Mouse (Mus musculus) liver, embryonic 14.5 days (tissue): Measurements from ENCODE around the gene Sdk2. TPM values are rescaled to one million over a fixed set of nuclear protein-coding genes. Genes with fewer than 3 reads are reported as not detected.

Source experiments
- ATAC-seq: fragments of 200-750 bp; cut with Nextera tagmentation; 2 replicates; pipeline ENCODE4 v1.8.0; 2017; ENCODE audit warnings: moderate number of reproducible peaks, mild to moderate bottlenecking, moderate library complexity; ENCODE audit not compliant: insufficient read depth
- DNase-seq, 3 experiments: peaks; one replicate each; pipeline ENCODE4 v3.0.0-alpha.2; 2012 to 2013; ENCODE audit warnings: low read depth in 3 of 3, low spot score in 3 of 3
- H3K27ac ChIP-seq: fragments of 300-500 bp; sonication (generic); 2 replicates; pipeline ENCODE4 v1.5.1; 2014; ENCODE audit warnings: moderate library complexity, mild to moderate bottlenecking, control low read depth, inconsistent platforms
- H3K27me3 ChIP-seq: fragments of 300-500 bp; sonication (generic); 2 replicates; pipeline ENCODE4 v1.6.1; 2014; ENCODE audit warnings: mild to moderate bottlenecking, low read length, moderate library complexity; ENCODE audit not compliant: control insufficient read depth, insufficient read depth
- H3K36me3 ChIP-seq: fragments of 300-500 bp; sonication (generic); replicated peaks from 2 replicates; pipeline ENCODE4 v1.6.1; 2014; ENCODE audit warnings: low read depth; ENCODE audit not compliant: control insufficient read depth, insufficient read depth
- H3K4me1 ChIP-seq, 2 experiments: fragments of 200-500 bp in 1 of 2; fragments of 300-500 bp in 1 of 2; sonication (generic) in 1 of 2; replicated peaks; 2 replicates each; pipeline ENCODE4 v1.6.1; 2012 to 2014; ENCODE audit warnings: antibody characterized with exemption in 1 of 2, inconsistent platforms in 1 of 2, low read length in 1 of 2; ENCODE audit not compliant: control insufficient read depth in 2 of 2, insufficient read depth in 2 of 2
- H3K4me2 ChIP-seq: fragments of 300-500 bp; sonication (generic); 2 replicates; pipeline ENCODE4 v1.6.1; 2014; ENCODE audit warnings: low read depth, mild to moderate bottlenecking, control low read depth, moderate library complexity
- H3K4me3 ChIP-seq, 2 experiments: fragments of 200-500 bp in 1 of 2; fragments of 300-500 bp in 1 of 2; sonication (generic) in 1 of 2; 2 replicates each; pipeline ENCODE4 v1.5.1; 2012 to 2014; ENCODE audit warnings: low read depth in 2 of 2, low read length in 2 of 2, mild to moderate bottlenecking in 2 of 2, control low read depth in 1 of 2, inconsistent platforms in 1 of 2, moderate library complexity in 1 of 2; ENCODE audit not compliant: insufficient read depth in 1 of 2
- H3K9ac ChIP-seq: fragments of 300-500 bp; sonication (generic); replicated peaks from 2 replicates; pipeline ENCODE4 v1.6.1; 2014; ENCODE audit warnings: mild to moderate bottlenecking, control low read depth, moderate library complexity
- H3K9me3 ChIP-seq: fragments of 300-500 bp; sonication (generic); 2 replicates; pipeline ENCODE4 v1.6.1; 2016; ENCODE audit warnings: low read length, mixed read lengths; ENCODE audit not compliant: control insufficient read depth
- CTCF ChIP-seq: IDR thresholded peaks from 2 replicates; pipeline ENCODE4 v1.5.1; 2016; ENCODE audit warnings: antibody characterized with exemption, low read depth, control low read depth
- EP300 ChIP-seq: IDR thresholded peaks from 2 replicates; pipeline ENCODE4 v1.6.1; 2016; ENCODE audit warnings: antibody characterized with exemption, low read depth
- WGBS: fragments of 180-500 bp; shearing (Covaris S2); extraction: QIAGEN DNeasy Blood & Tissue Kit; methylation state at CpG from one replicate; pipeline ENCODE4 v1.1.7; 2014; ENCODE audit not compliant: insufficient replicate concordance; 5-methylcytosine and 5-hydroxymethylcytosine counted together
- polyA plus RNA-seq, 2 experiments: library from polyadenylated mRNA; depleted of rRNA in 1 of 2; stranded (reverse) in 1 of 2; unstranded in 1 of 2; fragments of >200 nt; fragmentation: Nextera tagmentation in 1 of 2; extraction: Ambion mirVana in 1 of 2; gene quantifications; 2 replicates each; pipeline versions ENCODE4 v1.2.1 to v1.2.3; 2012 to 2014

The Sdk2 gene
- polyA plus RNA-seq, 2 experiments, result 0.09 to 0.13 TPM

DNA sequence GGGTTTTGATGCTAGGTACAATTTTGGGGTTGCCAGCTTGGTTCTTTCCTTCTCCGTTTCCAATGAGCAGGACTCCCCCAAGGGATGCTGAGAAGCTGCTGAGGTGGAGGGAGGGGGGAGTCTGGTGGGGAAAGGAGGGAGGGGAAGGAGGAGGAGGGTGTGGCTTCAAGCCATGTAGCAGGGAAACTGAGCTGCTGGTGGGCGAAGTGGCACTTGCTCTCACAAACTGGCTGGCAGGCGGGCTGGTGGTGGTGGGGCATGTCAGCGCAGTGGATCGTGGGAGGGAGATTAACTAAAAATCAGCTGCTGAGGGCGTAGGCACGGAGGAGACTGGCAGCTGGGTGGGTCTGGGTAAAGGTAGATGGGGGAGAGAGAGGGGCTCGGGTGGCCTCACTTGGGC, 183.8 kb downstream of the Sdk2 start:
- H3K9me3 ChIP-seq, result no peaks in the 10 kb centered on the region
- no peak overlapping the region for H3K4me3 ChIP-seq
- DNase-seq, result no peak
- H3K27me3 ChIP-seq, result no peaks in the 10 kb centered on the region
- ATAC-seq, result no peak
- no peaks in the 10 kb centered on the region for H3K36me3 ChIP-seq
- H3K9ac ChIP-seq, result no peak overlapping the region
- H3K4me2 ChIP-seq, result no peak overlapping the region
- 57% methylated on average over 8 of the region's 8 CpGs for WGBS
- H3K27ac ChIP-seq, result no peak overlapping the region
- no peak for TF ChIP-seq EP300
- no peak for TF ChIP-seq CTCF
- H3K4me1 ChIP-seq, result no peaks in the 10 kb centered on the region

- H3K4me2 ChIP-seq, result no peak overlapping the region
- no peak overlapping the region for H3K9ac ChIP-seq
- TF ChIP-seq EP300, result no peak
- no peak for TF ChIP-seq CTCF
- H3K9me3 ChIP-seq, result no peaks in the 10 kb centered on the region
- H3K4me3 ChIP-seq, result no peak overlapping the region
- no peak for ATAC-seq
- no peaks in the 10 kb centered on the region for H3K27me3 ChIP-seq
- H3K27ac ChIP-seq, result no peak overlapping the region
- no peaks in the 10 kb centered on the region for H3K4me1 ChIP-seq
- DNase-seq, result no peak
- 78% methylated on average over 6 of the region's 6 CpGs for WGBS
- no peaks in the 10 kb centered on the region for H3K36me3 ChIP-seq
These were observed 185.0 kb downstream of the Sdk2 start for GRCm38 (mm10) chr11:113881864-113882263.

- H3K27me3 ChIP-seq, result no peaks in the 10 kb centered on the region
- TF ChIP-seq CTCF, result no peak
- TF ChIP-seq EP300, result no peak
- no peaks in the 10 kb centered on the region for H3K9me3 ChIP-seq
- H3K9ac ChIP-seq, result no peak overlapping the region
- 68% methylated on average over 8 of the region's 8 CpGs for WGBS
- no peak overlapping the region for H3K27ac ChIP-seq
- ATAC-seq, result no peak
- H3K4me2 ChIP-seq, result no peak overlapping the region
- no peak for DNase-seq
- H3K4me1 ChIP-seq, result no peaks in the 10 kb centered on the region; a peak in 1 of 4 replicates
- H3K4me3 ChIP-seq, result no peak overlapping the region
- H3K36me3 ChIP-seq, result no peaks in the 10 kb centered on the region
These were observed 199.8 kb downstream of the Sdk2 start for GRCm38 (mm10) chr11:113867066-113867465.

GRCm38 (mm10) chr11:113865627-113866026, 201.2 kb downstream of the Sdk2 start:
- H3K4me2 ChIP-seq, result no peak overlapping the region
- ATAC-seq (peak; percentile 53), DNase-seq (peak; percentile 50 to 57 (median 50))
- no peak overlapping the region for H3K27ac ChIP-seq
- H3K4me3 ChIP-seq, result no peak overlapping the region
- 33% methylated on average over 8 of the region's 8 CpGs for WGBS
- H3K36me3 ChIP-seq, result no peaks in the 10 kb centered on the region
- TF ChIP-seq CTCF (peak; percentile 96), EP300 (no peak)
- H3K9ac ChIP-seq, result no peak overlapping the region
- H3K27me3 ChIP-seq, result no peaks in the 10 kb centered on the region
- H3K4me1 ChIP-seq, result no peaks in the 10 kb centered on the region; a peak in 1 of 4 replicates
- H3K9me3 ChIP-seq, result no peaks in the 10 kb centered on the region

DNA sequence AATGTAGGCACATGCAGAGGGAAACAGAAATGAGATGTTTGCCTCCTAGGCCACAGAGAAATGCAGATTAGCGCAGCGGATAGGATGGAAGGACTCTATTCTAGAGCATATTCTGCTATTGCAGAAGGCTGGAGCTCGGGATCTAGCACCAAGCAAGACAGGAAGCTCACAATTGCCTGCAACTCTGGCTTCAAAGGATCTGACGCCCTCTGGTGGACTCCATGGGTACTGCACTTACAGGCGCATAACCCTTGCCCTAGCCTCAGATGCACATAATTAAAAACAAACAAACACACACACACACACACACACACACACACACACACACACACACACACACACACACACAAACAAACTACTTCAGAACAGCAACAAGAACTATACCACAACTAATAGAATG, 203.4 kb downstream of the Sdk2 start:
- WGBS, result 58% methylated on average over 5 of the region's 5 CpGs
- peak in 1 of 3 experiments; percentile 10 for DNase-seq
- no peaks in the 10 kb centered on the region for H3K36me3 ChIP-seq
- ATAC-seq, result no peak
- H3K9me3 ChIP-seq, result no peaks in the 10 kb centered on the region
- H3K4me2 ChIP-seq, result no peak overlapping the region
- H3K9ac ChIP-seq, result no peak overlapping the region
- no peaks in the 10 kb centered on the region for H3K27me3 ChIP-seq
- TF ChIP-seq EP300, result no peak
- peak; percentile 83 for TF ChIP-seq CTCF
- H3K4me1 ChIP-seq, result no peaks in the 10 kb centered on the region; a peak in 1 of 4 replicates
- H3K27ac ChIP-seq, result no peak overlapping the region
- H3K4me3 ChIP-seq, result no peak overlapping the region
